Mouse (Mus musculus): ENCODE measurements at regions not wholly inside any gene's neighbourhood (a gene's known extent, or its start where the extent isn't known, plus 50 kb on each side); places are given as distances from the start of the nearest gene placed in this dataset.

DNA sequence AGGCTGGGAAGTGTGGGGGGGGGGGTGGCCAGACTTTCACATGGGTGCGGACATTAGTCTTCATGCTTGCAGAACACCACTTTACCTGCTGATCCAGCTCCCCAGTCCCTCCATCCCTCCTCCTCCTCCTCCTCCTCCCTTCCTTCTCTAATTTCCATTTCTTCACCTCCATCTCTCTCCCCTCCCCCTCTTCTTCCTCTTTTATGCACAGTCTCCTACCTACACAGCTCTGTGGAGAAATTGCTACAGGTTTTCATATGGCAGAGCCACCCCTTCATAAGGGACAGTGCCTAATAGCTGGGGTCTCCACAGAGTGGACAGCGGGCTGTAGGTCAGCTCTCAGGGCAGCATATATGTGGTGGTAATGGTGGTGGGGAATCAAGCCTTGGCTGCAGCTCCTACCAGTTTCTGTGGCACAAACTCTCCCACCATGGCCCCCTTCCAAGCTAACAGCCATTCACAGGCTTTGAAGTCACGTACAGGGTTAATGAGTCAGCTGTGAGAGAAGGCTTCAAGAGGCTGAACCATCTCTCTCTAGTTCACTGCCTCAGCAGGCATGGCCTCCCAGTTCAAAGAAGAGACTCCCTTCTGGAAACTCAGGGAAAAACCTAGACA is 136.3 kb upstream of the Irf2bp2 start:
- TF ChIP-seq CTCF (IDR thresholded peaks at IDR 0.05) (no peak), EP300 (IDR thresholded peaks at IDR 0.05) (no peak)
